Mouse (Mus musculus) thymus, postnatal 10 days (tissue): ENCODE measurements at regions not wholly inside any gene's neighbourhood (a gene's known extent, or its start where the extent isn't known, plus 50 kb on each side); places are given as distances from the start of the nearest gene placed in this dataset.

ENCODE experiments used
- DNase-seq, 2 experiments: peaks; one replicate each; pipeline ENCODE4 v3.0.0; 2021; ENCODE audit warnings: low spot score in 2 of 2

- no peak for DNase-seq
Measured at GRCm38 (mm10) chr2:48539465-48540055, 274.3 kb upstream of the Acvr2a start.

DNA sequence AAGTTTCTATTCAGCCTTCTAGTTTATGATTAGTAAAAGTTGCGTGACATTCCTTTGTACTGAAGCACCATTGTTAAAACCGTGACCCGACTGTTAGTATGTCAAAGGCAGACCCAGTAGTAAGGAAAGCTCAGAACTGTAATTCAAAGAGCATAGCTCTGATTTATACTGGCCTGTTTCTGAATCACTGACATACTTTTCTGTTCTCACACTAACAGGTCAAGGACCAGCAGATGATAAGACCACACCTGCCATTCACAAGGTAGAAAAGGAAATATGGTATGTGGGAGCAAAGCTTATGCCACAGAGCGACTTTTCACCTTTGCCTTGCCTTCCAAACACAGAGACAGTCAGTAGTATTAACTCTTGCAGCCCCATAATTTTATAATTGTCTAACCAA is 269.5 kb upstream of the Acvr2a start:
- DNase-seq: no peak

DNA sequence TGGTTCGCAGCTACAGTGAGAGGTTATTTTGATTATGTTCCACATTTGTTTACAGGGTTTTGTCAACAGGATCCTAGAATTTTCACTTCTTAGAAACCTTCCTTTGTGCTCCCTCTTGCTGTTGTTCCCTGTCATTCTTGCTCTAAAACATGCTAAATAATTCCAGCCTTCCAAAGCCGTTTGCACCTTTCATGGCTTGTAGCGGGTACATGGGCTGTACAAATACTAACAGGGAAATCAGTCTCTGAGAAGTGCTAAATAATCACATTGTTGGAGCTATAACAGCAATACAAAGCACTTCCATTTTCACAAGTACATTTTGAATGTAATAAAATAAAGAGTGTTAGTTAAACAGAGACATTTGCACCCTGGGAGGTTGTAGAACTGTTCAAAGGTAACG is 268.8 kb upstream of the Acvr2a start:
- no peak for DNase-seq

- no peak for DNase-seq
Measured at GRCm38 (mm10) chr2:48545679-48546078, 268.2 kb upstream of the Acvr2a start.

DNA sequence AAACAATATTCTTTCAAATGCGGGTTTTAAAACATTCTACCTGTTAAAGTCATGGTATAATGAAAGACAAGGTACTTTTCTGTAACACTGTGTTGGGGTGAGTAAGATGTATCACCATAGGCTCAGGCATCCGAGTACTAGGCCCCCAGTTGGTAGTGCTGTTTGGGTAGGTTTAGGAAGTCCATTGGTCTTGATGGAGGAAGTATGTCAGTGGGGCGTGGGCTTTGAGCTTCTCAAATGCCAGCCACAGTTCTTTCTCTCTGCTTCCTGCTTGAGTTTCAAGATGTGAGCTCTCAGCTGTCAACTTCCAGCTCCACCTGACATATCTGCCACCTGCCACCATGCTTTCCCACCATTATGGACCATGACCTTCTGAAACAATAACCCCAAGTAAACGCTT is 267.7 kb upstream of the Acvr2a start:
- no peak for DNase-seq

GRCm38 (mm10) chr2:48556600-48556999 is 257.3 kb upstream of the Acvr2a start:
- DNase-seq: no peak

GRCm38 (mm10) chr2:48557123-48557522 is 256.8 kb upstream of the Acvr2a start:
- no peak for DNase-seq

GRCm38 (mm10) chr2:48558641-48559040 is 255.3 kb upstream of the Acvr2a start:
- no peak for DNase-seq

DNA sequence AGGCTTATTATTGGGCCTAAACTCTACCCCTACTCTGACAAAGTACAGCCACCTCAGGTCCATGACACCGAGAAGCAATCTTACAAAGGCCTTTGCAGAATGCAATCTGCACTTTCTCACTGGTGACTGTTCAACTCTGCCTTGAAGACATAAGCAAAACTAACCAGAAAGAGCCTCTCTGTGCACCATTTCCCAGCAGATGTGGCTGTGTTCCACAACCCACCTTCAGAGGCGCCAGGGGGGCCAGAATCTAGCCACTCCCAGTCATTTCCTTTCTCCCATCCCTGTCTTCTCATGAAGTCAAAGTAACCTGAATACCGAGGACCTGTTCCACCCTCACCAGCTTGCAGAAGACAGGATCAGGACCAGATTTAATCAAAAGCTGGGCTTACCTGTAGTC is 250.3 kb upstream of the Acvr2a start:
- no peak for DNase-seq

DNA sequence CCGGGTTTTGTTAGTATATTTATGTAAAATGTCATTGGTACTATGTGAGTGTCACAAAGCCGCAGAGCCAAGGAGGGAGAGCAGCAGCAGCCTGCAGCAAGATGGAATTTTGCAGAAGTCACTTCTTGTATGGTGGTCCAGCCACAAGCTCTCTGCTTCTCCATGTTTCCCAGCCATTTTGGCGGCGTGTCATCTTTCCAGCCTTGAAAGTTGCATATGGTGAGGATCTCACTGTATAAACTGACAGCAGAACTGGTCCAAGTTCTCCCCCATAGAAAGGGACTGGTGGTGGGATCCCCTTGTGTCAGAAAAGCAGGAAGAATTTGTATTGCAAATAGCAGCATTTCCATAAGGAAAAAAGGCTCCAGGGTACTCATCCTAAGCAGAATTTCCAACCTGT is 249.7 kb upstream of the Acvr2a start:
- DNase-seq: no peak

DNA sequence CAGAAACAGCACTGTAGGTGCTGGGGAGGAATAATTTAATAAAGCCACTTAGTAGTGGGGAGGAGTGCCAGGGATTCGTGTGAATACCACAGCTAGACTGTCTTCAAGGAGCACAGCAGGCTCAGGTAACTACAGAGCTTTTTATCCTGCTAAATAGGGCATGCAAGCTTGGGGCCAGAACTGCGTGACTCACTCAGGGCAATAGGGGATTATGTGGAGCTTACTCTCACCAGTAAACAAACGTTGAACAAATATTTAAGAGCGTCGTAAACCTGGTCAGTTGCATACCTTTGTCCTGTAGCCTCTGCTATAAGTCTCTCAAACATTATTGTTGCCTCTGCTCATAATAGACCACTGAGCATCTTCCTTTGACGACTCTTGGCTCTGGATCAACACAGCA is 246.0 kb upstream of the Acvr2a start:
- no peak for DNase-seq

DNA sequence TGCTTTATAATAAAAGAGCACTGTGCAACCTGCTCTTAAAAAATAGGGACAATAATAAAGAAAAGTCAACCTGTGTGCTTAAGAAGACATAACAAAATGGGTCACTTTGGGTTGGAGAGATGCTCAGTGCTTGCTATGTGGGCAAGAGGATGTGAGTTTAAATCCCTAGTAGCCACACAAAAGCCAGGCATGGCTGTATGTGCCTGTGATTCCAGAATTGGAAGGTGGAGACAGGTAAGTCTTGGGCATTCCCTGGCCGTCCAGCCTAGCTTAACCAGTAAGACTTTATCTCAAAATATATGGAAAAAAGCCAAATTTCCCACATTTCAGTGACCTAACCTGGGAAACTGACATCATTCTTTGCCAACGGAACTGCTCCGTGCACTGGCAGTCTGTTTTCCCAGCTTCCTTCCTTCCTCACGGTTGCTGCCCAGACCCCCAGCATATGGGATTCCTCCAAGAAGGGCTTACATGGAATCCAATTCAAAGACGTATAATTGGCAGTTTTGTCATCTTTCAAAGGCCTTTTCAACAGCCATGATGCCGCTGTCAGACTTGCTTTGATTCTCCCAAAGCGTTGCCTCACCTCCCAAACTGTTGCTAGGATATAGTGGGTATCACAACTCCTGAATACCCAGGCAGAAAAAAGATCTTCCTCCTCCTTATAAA is 227.6 kb upstream of the Acvr2a start:
- DNase-seq: no peak

GRCm38 (mm10) chr2:48586831-48587169 is 227.1 kb upstream of the Acvr2a start:
- DNase-seq: no peak

- DNase-seq: no peak
Measured at GRCm38 (mm10) chr2:48589709-48590108, 224.2 kb upstream of the Acvr2a start.

GRCm38 (mm10) chr2:48597793-48598583 is 215.9 kb upstream of the Acvr2a start:
- DNase-seq: no peak

GRCm38 (mm10) chr2:48599367-48599766 is 214.5 kb upstream of the Acvr2a start:
- DNase-seq: no peak

DNA sequence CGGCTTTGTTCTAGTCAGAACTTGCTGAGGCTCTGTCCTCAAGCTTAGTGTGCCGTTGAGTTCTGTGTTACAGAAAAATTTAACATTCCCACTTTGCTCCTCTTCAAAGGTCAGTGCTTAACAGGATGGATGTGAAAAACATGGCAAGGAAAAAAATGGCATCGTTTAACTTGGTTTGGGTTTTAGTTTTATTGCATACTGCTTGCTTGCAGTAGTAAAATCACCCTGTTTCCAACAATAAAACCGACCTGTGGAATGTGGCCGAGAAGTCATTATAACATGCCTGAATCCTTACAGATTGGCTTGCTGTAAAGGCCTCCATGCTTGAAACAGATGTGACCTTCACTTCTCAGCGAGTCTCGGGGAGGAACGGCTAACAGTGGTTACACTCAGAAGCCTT is 212.1 kb upstream of the Acvr2a start:
- DNase-seq: no peak

GRCm38 (mm10) chr2:48609466-48609865 is 204.4 kb upstream of the Acvr2a start:
- no peak for DNase-seq

DNA sequence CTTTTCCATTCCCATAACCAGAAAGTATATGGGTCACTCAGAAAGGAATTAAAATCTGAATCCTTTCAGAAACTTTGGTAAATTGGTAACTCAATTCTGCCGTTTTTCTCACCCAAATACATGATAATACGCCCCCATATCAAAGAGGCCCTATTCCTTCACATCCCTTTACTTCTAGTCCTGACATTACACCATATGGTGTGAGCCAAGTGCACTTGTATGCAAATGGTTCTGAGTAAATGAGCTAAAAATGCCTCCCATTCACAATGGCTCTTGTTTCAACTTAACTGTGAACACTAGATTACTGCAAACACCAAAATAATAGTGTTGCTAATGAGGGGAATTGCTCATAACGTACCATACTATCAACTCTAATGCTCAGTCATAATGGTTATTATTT is 201.7 kb upstream of the Acvr2a start:
- DNase-seq: no peak

GRCm38 (mm10) chr2:48617141-48617699 is 196.7 kb upstream of the Acvr2a start:
- no peak for DNase-seq

DNA sequence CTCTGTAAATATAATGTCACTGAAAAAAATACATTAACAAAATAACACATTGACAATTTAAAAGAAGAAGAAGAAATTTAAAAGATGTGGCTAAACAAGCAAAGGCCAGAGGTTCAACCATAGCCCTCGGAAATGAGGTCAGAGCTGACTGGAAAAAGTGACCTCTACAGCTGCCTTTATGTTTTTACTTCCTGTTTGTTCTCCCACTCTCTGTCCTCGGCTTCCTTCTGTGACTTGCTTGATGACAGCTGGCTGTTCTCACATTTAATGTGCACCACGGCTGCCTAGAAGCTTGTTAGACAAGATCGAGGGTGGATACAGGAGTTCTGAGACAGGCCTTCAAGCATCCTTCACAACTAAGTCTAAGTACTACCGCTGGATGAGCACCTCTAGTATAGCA is 194.9 kb upstream of the Acvr2a start:
- DNase-seq: peak in 1 of 2 experiments; percentile 3

GRCm38 (mm10) chr2:48620815-48621214 is 193.1 kb upstream of the Acvr2a start:
- DNase-seq: no peak

- no peak for DNase-seq
Measured at GRCm38 (mm10) chr2:48622316-48622715, 191.6 kb upstream of the Acvr2a start.
